Mouse (Mus musculus) spleen, adult 2 months (tissue): ENCODE data around the gene Polr2b.

Experiments
- CTCF ChIP-seq: fragments of 200-500 bp; IDR thresholded peaks from 2 replicates; pipeline ENCODE4 v1.5.1; 2011; ENCODE audit warnings: mild to moderate bottlenecking, inconsistent platforms; ENCODE audit not compliant: insufficient read depth, insufficient read length, insufficient replicate concordance; ENCODE audit errors: extremely low read depth
- POLR2A ChIP-seq: fragments of 200-500 bp; IDR thresholded peaks from 2 replicates; pipeline ENCODE4 v1.6.1; 2011; ENCODE audit warnings: low read depth, low read length, inconsistent platforms

- TF ChIP-seq CTCF = no peak
- TF ChIP-seq POLR2A = no peak
Measured at GRCm38 (mm10) chr5:77368194-77368593, 58.2 kb downstream of the Polr2b start.
